Mouse (Mus musculus): ENCODE results near the gene Lzts3. TPM values are rescaled to one million over a fixed set of nuclear protein-coding genes. Genes with fewer than 3 reads are reported as not detected.
A peak's percentile ranks its signal among the peaks of the same experiment; 100 is the strongest.
"Not testable (repeated sequence)": the region's sequence is repeated elsewhere in the genome, so short reads cannot be mapped to it uniquely, and the experiment has no call there.

Gene Lzts3
- total and polyA plus RNA-seq, 2 experiments from 2014 or later, result 20.0 to 76.8 TPM

- Histone ChIP-seq H3K27ac (no peak overlapping the region), H3K4me3 (ENCODE audit: low read length) (no peak overlapping the region), H3K4me1 (ENCODE audit: insufficient read depth, low read length) (no peaks in the 10 kb centered on the region), H3K4me2 (ENCODE audit: low read depth, low read length) (no peak overlapping the region), H3K9ac (replicated peaks; ENCODE audit: low read length) (no peak overlapping the region), H3K27me3 (ENCODE audit: insufficient read depth, low read length) (no peaks in the 10 kb centered on the region), H3K9me3 (ENCODE audit: low read length) (no peaks in the 10 kb centered on the region), H3K36me3 (ENCODE audit: insufficient read depth, low read length) (peaks cover 58% of the 10 kb centered on the region)
- WGBS, result 89% methylated on average over 6 of the region's 6 CpGs
- DNase-seq (ENCODE audit: low spot score), result no peak
- ATAC-seq, result no peak
- no peak for TF ChIP-seq CTCF (IDR thresholded peaks at IDR 0.05; ENCODE audit: low read depth)
Measured at GRCm38 (mm10) chr2:130655660-130656339, 13.2 kb upstream of the Lzts3 start.

- no peaks in the 10 kb centered on the region for H3K9me3 ChIP-seq (ENCODE audit: low read length)
- no peaks in the 10 kb centered on the region for H3K4me1 ChIP-seq (ENCODE audit: insufficient read depth, low read length)
- ATAC-seq, result no peak
- H3K36me3 ChIP-seq (ENCODE audit: insufficient read depth, low read length), result peaks cover 58% of the 10 kb centered on the region
- DNase-seq (ENCODE audit: low spot score), result no peak
- WGBS, result 91% methylated on average over 1 of the region's 1 CpGs
- H3K4me3 ChIP-seq (ENCODE audit: low read length), result no peak overlapping the region
- no peak for TF ChIP-seq CTCF (IDR thresholded peaks at IDR 0.05; ENCODE audit: low read depth)
- H3K9ac ChIP-seq (replicated peaks; ENCODE audit: low read length), result no peak overlapping the region
- no peak overlapping the region for H3K27ac ChIP-seq
- no peaks in the 10 kb centered on the region for H3K27me3 ChIP-seq (ENCODE audit: insufficient read depth, low read length)
- H3K4me2 ChIP-seq (ENCODE audit: low read depth, low read length), result no peak overlapping the region
Measured at GRCm38 (mm10) chr2:130653760-130654159, 11.2 kb upstream of the Lzts3 start.

GRCm38 (mm10) chr2:130653303-130653702 lies 10.7 kb upstream of the Lzts3 start:
- no peak for ATAC-seq
- no peak for DNase-seq (ENCODE audit: low spot score)
- 91% methylated on average over 2 of the region's 2 CpGs for WGBS
- Histone ChIP-seq H3K27me3 (ENCODE audit: insufficient read depth, low read length) (no peaks in the 10 kb centered on the region), H3K4me2 (ENCODE audit: low read depth, low read length) (no peak overlapping the region), H3K36me3 (ENCODE audit: insufficient read depth, low read length) (peaks cover 53% of the 10 kb centered on the region), H3K4me3 (ENCODE audit: low read length) (no peak overlapping the region), H3K9me3 (ENCODE audit: low read length) (no peaks in the 10 kb centered on the region), H3K4me1 (ENCODE audit: insufficient read depth, low read length) (no peaks in the 10 kb centered on the region), H3K27ac (no peak overlapping the region), H3K9ac (replicated peaks; ENCODE audit: low read length) (no peak overlapping the region)
- TF ChIP-seq CTCF (IDR thresholded peaks at IDR 0.05; ENCODE audit: low read depth), result no peak

GRCm38 (mm10) chr2:130649028-130649427 lies 6.4 kb upstream of the Lzts3 start:
- H3K9me3 ChIP-seq (ENCODE audit: low read length); H3K27me3 ChIP-seq (ENCODE audit: insufficient read depth, low read length); H3K9ac ChIP-seq (replicated peaks; ENCODE audit: low read length); H3K4me1 ChIP-seq (ENCODE audit: insufficient read depth, low read length); H3K27ac ChIP-seq; DNase-seq (ENCODE audit: low spot score); H3K4me3 ChIP-seq (ENCODE audit: low read length); H3K4me2 ChIP-seq (ENCODE audit: low read depth, low read length); ATAC-seq: not testable (repeated sequence)
- peaks cover 10% of the 10 kb centered on the region for H3K36me3 ChIP-seq (ENCODE audit: insufficient read depth, low read length)
- WGBS, result 83% methylated on average over 6 of the region's 6 CpGs

- H3K9ac ChIP-seq (replicated peaks; ENCODE audit: low read length), result no peak overlapping the region
- H3K4me1 ChIP-seq (ENCODE audit: insufficient read depth, low read length), result peaks cover 11% of the 10 kb centered on the region; the same call in 1 of the 2 replicates
- no peak overlapping the region for H3K4me2 ChIP-seq (ENCODE audit: low read depth, low read length)
- peaks cover 3% of the 10 kb centered on the region; the same call in 1 of the 2 replicates for H3K36me3 ChIP-seq (ENCODE audit: insufficient read depth, low read length)
- DNase-seq (ENCODE audit: low spot score) (no peak), ATAC-seq (no peak)
- H3K27ac ChIP-seq, result no peak overlapping the region
- H3K4me3 ChIP-seq (ENCODE audit: low read length), result no peak overlapping the region
- WGBS, result 83% methylated on average over 4 of the region's 4 CpGs
- H3K27me3 ChIP-seq (ENCODE audit: insufficient read depth, low read length), result no peaks in the 10 kb centered on the region
- H3K9me3 ChIP-seq (ENCODE audit: low read length), result no peaks in the 10 kb centered on the region
- no peak for TF ChIP-seq CTCF (IDR thresholded peaks at IDR 0.05; ENCODE audit: low read depth)
Measured at GRCm38 (mm10) chr2:130645198-130645597, 2.6 kb upstream of the Lzts3 start.

GRCm38 (mm10) chr2:130642197-130642660 lies 374 bp downstream of the Lzts3 start:
- 2% methylated on average over 25 of the region's 27 CpGs for WGBS
- TF ChIP-seq CTCF (IDR thresholded peaks at IDR 0.05; ENCODE audit: low read depth), result no peak
- ATAC-seq, result peak; percentile 76
- Histone ChIP-seq H3K27ac (peak overlapping the region; percentile 84), H3K36me3 (ENCODE audit: insufficient read depth, low read length) (no peaks in the 10 kb centered on the region), H3K4me3 (ENCODE audit: low read length) (peak overlapping the region; percentile 84), H3K27me3 (ENCODE audit: insufficient read depth, low read length) (no peaks in the 10 kb centered on the region), H3K4me1 (ENCODE audit: insufficient read depth, low read length) (peaks cover 11% of the 10 kb centered on the region; the same call in 1 of the 2 replicates), H3K4me2 (ENCODE audit: low read depth, low read length) (peak overlapping the region; percentile 80), H3K9ac (replicated peaks; ENCODE audit: low read length) (peak overlapping the region; percentile 80), H3K9me3 (ENCODE audit: low read length) (no peaks in the 10 kb centered on the region)
- peak; percentile 58 for DNase-seq (ENCODE audit: low spot score)

Measured in hindbrain, postnatal 0 days (tissue).